Mouse (Mus musculus): ENCODE measurements around the gene Card19.

- TF ChIP-seq CTCF (IDR thresholded peaks at IDR 0.05) (no peak), POLR2A (IDR thresholded peaks at IDR 0.05; ENCODE audit: insufficient read depth, low read depth, low read length) (no peak), EP300 (IDR thresholded peaks at IDR 0.05; ENCODE audit: insufficient read depth, low read depth, low read length) (no peak)
Observed at GRCm38 (mm10) chr13:49247232-49247739, 31.4 kb upstream of the Card19 start.

All from heart, adult 2 months (tissue).